Mouse (Mus musculus) gastrocnemius, postnatal 36 days (tissue): ENCODE measurements around the gene Ugt1a5. TPM values are rescaled to one million over a fixed set of nuclear protein-coding genes. Genes with fewer than 3 reads are reported as not detected.

Source experiments
- DNase-seq, 2 experiments: peaks; one replicate each; pipeline ENCODE4 v3.0.0; 2022
- intact Hi-C: fragments of 180-260 bp; cut with DNase I; formaldehyde crosslinking; loops from one replicate; pipeline ENCODE4 v1.15.1; 2025
- total RNA-seq, 2 experiments: library from RNA; stranded (reverse); gene quantifications; 2 replicates each; pipeline ENCODE4 v1.2.3; 2021

Ugt1a5 gene
- total RNA-seq, 2 experiments from 2014 or later: 0.22 TPM; not detected in 1

GRCm38 (mm10) chr1:88235046-88235893 lies 69.5 kb downstream of the Ugt1a5 start:
- DNase-seq: peak in 1 of 2 experiments; percentile 38
- intact Hi-C loops: no loop called here

DNA sequence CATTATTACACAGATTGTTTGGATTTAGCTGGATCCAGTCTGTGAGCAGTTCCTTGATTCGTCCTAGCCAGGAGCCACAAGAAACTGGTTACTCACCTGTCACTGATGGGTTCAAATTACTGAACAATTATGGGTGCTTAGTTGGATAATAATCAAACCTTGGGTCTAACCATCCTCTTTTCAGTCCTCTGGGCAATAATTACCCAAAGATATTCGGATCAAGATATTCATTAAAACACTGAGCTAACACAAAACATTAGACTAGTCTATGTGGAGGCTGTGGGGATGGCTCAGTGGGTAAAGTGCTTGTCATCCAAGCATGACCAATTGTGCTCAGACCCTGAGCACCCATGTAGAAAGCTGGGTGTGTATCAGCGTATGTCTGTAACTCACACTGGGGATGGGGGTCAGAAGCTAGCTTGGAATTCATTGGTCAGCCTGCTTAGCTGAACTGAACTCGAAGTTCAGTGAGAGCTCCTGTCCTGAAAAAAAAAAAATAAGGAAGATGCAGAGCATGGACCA lies 70.1 kb downstream of the Ugt1a5 start:
- intact Hi-C loops: no loop called here
- DNase-seq: no peak

DNA sequence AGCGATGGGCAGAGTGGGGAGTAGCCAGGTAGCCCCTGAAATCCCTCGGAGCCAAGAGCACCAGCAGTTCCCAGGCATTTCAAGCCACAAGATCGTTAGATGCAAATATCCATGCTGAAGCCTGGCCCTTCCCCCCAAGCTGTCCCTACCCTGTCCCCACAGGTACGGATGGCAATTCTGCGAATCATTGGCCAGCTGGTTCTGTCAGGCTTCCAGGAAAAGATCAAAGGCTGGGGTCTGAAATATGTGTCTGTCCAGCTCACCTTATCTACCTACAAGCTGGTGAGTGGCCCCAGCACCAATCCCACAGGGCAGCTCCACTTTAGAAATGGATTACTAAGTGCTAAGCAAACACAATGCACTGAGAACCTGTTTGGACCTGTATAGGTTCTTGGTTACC lies 71.5 kb downstream of the Ugt1a5 start:
- intact Hi-C loops: no loop called here
- peak in 1 of 2 experiments; percentile 31 for DNase-seq

DNA sequence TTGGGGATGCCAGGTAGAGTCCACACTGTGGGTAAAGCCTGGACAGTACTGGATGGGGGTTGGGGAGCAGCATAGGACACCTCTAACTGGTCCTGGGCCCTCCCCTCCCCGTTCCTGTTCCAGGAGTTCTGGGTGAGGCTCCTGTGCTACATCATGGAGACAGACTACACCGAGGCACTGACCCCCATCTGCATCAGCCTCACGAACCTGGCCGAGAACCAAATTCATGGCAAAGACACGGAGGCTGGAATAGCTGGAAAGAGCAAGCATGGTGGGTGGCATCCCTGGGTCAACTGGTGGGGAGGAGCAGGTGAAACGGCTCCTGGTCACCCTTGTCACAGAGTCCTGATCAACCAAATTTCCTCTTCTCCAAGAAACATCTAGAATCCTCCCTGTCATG lies 73.0 kb downstream of the Ugt1a5 start:
- intact Hi-C loops: no loop called here
- DNase-seq: no peak

DNA sequence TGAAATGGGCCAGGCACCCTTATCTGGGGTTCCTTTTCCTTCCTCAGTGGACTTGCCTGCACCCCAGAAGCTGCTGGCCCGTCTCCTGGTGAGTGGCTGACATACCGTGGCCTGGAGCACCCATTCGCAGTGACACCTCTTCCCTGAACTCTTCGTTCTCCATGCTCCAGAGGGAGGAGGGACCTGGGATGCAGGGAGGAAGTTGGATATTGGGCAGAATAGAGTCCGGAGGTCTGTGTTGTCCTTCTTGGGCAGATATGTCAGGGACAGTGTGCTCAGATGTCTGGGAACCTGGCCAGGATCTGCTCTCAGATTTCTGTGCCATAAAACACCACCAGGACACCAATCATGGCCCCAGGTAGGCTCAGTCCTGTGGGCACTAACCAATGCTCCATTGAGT lies 74.3 kb downstream of the Ugt1a5 start:
- DNase-seq: peak in 1 of 2 experiments; percentile 18
- intact Hi-C loops: no loop called here

- intact Hi-C loops: no loop called here
- peak in 1 of 2 experiments; percentile 30 for DNase-seq
Measured at GRCm38 (mm10) chr1:88240579-88240978, 74.8 kb downstream of the Ugt1a5 start.

DNA sequence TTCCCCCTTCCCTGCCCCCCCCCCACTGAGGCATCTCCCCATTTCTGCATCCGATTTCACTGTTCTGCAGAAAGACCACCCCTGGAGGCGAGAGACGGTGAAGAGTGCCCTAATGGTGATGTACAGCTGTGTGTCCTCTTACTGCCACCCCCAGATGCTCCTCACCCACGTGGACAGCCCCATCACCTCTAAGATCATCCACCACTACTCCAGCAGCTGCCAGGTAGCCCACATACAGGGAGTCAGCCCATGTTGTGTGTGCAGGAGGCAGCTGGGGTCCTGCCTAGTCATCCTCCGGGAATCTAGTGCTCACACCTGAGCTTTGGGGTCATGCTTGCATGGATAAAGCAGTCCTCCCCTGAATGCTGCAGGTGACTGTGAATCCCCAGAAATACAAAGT lies 78.0 kb downstream of the Ugt1a5 start:
- DNase-seq: peak in 1 of 2 experiments; percentile 20
- intact Hi-C loops: no loop called here

- intact Hi-C loops: no loop called here
- DNase-seq: no peak
Measured at GRCm38 (mm10) chr1:88245881-88246280, 80.1 kb downstream of the Ugt1a5 start.

GRCm38 (mm10) chr1:88246386-88246785 lies 80.6 kb downstream of the Ugt1a5 start:
- DNase-seq: no peak
- intact Hi-C loops: no loop called here

DNA sequence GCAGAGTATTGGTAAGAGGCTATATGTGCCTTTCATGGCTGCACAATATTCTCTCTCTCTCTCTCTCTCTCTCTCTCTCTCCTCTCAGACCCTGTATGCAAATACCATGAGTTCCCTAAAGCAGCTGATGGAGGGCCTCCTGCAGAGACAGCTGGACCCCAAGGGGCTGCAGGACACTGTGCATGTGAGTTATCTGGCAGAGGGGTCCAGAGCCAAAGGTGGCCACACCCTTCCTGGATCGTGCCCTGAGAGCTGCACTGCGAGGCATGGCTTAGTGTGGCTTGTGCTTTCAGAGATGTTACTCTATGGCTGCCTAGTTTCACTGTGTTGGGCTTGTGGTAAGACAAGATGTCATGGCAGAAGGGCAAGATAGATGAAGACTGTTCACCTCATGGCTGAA lies 81.8 kb downstream of the Ugt1a5 start:
- no peak for DNase-seq
- intact Hi-C loops: no loop called here

- intact Hi-C loops: no loop called here
Measured at GRCm38 (mm10) chr1:88248658-88249057, 82.8 kb downstream of the Ugt1a5 start.

GRCm38 (mm10) chr1:88249596-88249995 lies 83.8 kb downstream of the Ugt1a5 start:
- intact Hi-C loops: no loop called here
- DNase-seq: no peak

More at GRCm38 (mm10) chr1:88248658-88249057, 82.8 kb downstream of the Ugt1a5 start:
- DNase-seq: no peak

DNA sequence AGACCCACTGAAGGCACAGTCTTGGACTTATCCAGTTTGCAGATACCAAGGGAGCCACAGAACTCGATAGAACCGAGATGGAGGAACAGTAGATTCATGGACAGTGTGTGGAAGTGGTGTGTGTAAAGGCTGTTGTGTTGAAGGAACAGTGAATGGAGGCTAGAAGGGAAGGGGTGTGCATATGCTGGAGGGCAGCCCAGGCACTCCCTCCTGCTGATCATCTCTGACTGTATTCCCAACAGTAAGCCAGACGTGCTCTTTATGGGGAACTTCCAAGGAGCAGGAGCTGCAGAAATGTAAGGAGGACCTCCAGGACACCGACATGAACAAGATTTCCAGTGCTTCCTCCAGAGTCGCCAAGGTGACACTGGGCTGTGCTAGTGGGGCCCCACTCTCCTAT lies 84.2 kb downstream of the Ugt1a5 start:
- no peak for DNase-seq
- intact Hi-C loops: no loop called here

DNA sequence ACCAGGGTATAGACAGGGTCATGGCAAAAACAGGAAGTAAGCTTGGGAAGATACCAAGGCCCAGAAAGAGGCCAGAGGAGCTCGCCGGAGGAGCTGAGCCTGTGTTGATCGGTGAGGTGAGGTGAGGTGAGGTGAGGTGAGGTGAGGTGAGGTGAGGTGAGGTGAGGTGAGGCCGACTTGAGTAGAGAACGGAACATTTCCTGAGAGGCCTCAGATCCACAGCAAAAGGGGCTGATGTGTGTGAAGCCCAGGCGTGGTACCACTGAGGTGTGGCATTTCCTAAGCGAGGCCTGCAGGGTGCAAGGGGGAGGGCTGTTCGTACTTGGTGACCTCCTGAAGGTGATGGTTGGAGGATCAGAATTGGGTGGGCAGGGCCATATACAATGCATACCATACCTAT lies 87.3 kb downstream of the Ugt1a5 start:
- intact Hi-C loops: no loop called here

DNA sequence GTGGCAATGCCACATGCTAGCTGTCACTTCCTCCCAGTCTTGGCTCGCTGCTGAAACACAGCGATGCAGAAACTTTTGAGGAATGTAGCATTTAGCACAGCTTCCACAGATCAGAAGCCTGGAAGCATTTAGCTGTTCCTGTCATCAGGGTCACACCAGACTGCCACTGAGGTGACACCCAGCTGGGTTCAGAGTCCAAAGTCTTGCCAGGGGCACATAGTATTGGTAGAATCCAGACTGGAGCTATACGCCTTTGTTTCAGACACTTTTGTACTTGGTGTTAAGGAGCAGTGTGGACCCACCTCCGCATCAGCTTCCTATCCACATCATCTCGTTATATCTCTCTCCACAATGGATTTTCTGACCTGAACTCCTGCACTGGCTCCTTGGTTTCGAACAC lies 87.7 kb downstream of the Ugt1a5 start:
- intact Hi-C loops: no loop called here
- DNase-seq: no peak

More for the DNA sequence above, 87.3 kb downstream of the Ugt1a5 start:
- DNase-seq: no peak

GRCm38 (mm10) chr1:88254793-88255465 lies 89.1 kb downstream of the Ugt1a5 start:
- DNase-seq: peak in 1 of 2 experiments; percentile 36
- intact Hi-C loops: no loop called here

- intact Hi-C loops: no loop called here
- no peak for DNase-seq
Measured at GRCm38 (mm10) chr1:88255466-88255857, 89.7 kb downstream of the Ugt1a5 start.

DNA sequence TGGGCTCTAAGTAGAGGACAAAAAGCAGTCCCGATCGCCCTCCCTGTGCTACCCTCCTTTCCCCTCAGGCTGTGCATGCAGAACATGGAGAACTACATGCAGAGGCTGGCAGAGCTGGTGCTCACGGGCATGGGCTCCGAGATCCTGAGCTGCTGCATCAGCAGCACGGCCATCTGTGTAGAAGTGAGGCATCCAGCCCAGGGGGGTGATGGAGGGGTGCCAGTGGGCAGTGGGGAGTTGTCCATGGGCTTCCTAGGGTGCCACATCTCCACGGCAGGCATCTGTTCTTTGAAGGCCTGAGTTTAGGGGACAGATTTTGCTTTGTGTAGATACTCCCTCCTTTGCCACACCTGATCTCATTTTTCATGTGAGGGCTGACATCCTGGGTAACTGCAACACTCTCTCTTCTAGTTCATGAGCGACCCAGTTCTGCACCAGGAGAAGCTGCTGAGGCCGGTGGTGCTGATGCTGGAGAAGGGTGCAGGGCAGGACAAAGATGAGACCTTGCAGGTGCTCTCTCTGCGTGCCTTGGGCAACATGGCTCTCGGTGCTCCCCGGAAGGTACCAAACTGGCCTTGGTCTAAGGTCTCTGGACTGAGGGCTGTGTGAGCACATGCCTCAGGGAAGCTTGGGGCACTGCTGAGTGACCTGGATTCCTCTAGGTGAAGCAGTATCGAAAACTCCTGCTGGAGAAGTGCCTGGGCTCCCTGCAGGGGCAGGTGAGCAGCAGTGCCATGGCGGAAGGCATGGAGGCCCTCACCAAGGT lies 90.4 kb downstream of the Ugt1a5 start:
- no peak for DNase-seq
- intact Hi-C loops: no loop called here

GRCm38 (mm10) chr1:88256886-88257663 lies 91.3 kb downstream of the Ugt1a5 start:
- intact Hi-C loops: no loop called here

DNA sequence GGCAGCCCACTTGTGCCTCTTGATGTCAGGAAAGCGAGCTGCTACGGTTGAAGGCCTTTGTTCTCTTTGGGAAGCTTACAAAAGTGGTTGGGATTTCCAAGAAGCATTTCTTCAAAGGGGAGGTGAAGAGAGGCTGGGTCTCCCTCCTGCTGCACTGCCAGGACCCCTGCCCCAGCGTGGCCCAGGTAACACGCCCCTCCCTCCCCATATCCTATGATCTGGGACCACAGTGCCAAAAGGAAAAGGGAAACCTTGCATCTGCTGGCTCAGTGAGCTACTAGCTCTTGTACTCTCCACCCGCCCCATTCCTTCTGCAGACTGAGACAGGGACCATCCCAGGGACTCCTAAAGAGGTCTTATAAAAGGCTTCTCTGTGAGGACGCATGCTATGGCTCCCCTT lies 91.9 kb downstream of the Ugt1a5 start:
- DNase-seq: no peak
- intact Hi-C loops: no loop called here

More at GRCm38 (mm10) chr1:88256886-88257663, 91.3 kb downstream of the Ugt1a5 start:
- no peak for DNase-seq
